Mouse (Mus musculus) inflammation-experienced regulatory T-cells, adult 6 months (primary cell): ENCODE measurements at regions not wholly inside any gene's neighbourhood (a gene's known extent, or its start where the extent isn't known, plus 50 kb on each side); places are given as distances from the start of the nearest gene placed in this dataset.
A peak's percentile ranks its signal among the peaks of the same experiment; 100 is the strongest.

ENCODE experiments used
- ATAC-seq: one replicate; pipeline ENCODE4 v1.8.0; 2017

GRCm38 (mm10) chr16:24137266-24138033 is 148.8 kb upstream of the Bcl6 start:
- no peak for ATAC-seq

GRCm38 (mm10) chr16:24136483-24137148 is 148.0 kb upstream of the Bcl6 start:
- no peak for ATAC-seq

DNA sequence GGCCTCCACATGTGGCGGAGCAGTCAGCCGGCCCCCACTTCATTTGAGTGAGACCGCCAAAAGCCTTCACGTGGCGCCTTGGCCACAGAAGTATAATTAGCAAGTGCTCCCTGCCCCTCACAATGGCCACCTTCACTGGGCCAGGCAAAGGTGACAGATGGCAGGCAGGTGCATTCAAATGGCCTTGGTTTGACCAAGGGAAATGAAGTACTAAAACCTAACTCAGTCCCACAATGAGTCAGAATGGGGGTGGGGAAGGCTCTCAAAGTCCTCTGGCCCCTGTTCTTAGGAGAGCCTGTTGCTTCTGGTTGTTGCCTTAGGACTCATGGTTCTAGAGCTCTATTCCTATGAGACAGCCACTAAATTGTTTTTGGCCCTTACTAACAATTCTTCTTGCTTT is 147.2 kb upstream of the Bcl6 start:
- ATAC-seq = no peak

GRCm38 (mm10) chr16:24135351-24135750 is 146.7 kb upstream of the Bcl6 start:
- ATAC-seq = no peak

- no peak for ATAC-seq
Measured at GRCm38 (mm10) chr16:24134486-24135050, 145.9 kb upstream of the Bcl6 start.

GRCm38 (mm10) chr16:24130646-24131045 is 142.0 kb upstream of the Bcl6 start:
- no peak for ATAC-seq

DNA sequence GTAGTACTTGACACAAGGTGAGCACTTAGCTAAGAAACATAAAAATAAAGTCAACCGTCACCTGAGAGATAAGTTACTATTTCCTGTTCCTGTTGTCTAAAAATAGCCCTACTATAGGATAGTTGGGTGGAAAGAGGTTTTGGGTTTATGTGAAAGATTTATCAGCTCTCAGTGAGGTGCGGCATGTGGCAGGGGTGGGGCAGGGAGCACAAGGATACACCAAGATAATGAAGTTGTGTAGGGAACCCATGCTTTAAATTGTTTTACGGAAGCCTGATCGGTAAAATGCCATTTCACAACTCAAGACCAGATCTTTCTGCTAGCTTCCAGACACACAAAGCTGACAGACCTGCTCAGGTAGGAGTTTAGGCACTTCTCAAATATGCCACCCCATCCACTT is 141.0 kb upstream of the Bcl6 start:
- ATAC-seq = no peak

- no peak for ATAC-seq
Measured at GRCm38 (mm10) chr16:24128566-24128965, 139.9 kb upstream of the Bcl6 start.

GRCm38 (mm10) chr16:24124766-24125165 is 136.1 kb upstream of the Bcl6 start:
- ATAC-seq = no peak

GRCm38 (mm10) chr16:24124083-24124482 is 135.4 kb upstream of the Bcl6 start:
- ATAC-seq = no peak

GRCm38 (mm10) chr16:24121633-24122032 is 133.0 kb upstream of the Bcl6 start:
- ATAC-seq = no peak

DNA sequence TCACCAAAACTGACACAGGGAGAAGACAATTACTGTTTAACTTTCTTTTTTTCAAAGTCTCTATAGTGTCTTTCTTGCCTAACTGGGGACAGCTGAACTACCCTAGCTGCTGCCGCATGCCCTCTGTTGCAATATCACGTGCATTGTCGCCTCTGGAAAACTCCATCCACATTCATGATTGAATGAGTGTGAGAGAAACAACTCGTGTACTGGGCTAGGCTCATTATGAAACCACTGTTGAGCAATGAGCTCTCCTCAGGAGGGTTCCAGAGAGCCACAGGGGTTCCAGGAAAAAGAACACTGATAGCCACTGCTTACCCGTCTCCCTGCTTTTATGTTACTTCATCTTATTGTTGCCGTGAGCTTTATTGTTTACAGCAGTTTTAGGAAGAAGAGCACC is 132.2 kb upstream of the Bcl6 start:
- no peak for ATAC-seq

- ATAC-seq = no peak
Measured at GRCm38 (mm10) chr16:24118487-24118886, 129.8 kb upstream of the Bcl6 start.

DNA sequence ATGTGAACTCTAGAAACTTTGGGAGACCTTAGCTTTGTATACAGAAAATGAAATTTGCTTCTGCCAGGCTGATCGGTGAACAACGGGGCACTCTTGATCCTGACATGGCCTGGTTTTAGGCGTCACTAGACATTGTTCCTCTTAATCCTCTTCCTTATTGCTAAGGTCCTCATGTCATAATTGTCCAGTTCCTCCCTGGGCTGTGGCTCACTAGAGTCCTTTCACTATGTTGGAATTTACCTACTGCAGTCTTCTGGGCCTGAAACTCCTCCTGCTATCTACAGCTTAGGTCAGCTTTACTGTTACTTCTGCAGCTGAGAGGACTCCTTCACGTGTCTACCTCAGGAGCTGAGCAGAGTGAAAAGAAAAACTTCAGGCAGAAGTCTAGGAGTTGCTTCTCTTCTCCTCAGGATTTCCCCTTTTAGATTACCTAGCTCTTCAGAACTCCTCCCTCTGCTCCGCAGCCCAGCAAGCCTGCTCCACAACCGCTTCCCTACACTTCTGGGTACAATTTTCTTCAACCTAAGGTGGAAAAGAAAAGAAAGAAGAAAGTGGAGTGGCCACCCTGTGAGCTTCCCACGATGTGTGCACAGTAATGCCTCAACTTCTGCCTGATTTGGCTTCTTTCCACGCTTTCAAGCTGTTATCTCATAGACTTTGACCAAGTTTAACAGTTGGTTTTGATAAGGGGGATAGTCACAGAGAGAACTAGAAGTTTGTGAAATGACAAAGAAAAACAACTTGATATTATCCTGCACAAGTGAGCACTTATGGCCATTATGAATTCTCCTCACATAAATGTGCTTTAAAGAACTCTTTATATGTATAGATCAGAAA is 114.4 kb upstream of the Bcl6 start:
- ATAC-seq = no peak

DNA sequence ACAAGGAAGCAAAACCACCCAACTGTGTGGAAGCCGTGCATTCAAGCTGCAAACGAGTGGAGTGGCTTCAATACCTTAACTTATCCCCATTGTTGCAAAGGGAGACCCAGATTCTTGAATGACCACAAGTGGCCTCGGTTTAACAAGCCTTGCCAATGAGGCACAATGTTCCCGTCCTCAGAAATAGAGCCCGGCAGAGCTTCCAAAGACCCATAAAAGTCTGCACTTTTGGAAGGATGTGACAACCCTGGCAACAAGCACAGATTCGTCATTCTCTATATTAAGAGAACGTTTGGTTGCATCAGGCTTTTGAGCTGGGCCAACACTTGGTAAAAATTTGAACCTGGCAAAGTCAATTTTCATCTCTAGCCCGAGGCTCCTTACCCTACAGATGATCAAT is 108.9 kb upstream of the Bcl6 start:
- no peak for ATAC-seq

DNA sequence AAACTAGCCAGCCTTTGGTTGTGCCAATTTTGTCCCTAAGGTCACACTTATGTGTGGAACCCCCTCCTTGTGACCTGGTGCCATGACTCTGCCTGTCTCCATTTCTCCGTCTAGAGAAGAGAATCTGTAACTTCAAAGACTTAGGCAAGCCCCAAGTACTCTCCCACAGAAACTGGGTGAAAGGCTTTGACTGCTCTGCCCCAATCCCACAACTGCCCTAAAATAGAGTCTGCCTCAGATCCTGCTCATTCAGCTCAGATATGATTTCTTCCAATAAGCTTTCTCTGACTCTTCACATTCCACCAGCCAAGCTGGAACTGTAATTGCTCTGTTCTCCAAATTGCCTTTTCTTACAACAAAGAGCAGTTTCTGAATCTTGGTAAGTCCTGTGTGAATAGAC is 107.4 kb upstream of the Bcl6 start:
- ATAC-seq = no peak

DNA sequence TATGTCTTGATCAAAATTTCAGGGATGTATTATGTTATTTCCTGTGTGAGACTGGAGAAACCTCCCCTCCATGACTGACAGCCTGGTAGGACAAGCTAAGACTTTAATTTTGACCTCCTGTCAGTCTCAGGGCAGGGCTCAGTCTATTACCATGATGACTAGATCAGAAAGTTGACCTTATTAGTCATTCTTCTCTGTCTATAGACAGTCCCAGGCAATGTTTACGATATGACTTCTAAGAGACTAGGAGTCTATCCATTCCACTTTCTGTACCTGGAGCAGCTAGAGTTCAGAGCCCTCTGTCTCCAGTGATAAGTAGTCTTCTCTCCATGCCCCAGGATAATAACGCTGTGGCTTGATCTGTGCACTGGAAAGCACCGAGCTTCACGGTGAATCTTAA is 107.0 kb upstream of the Bcl6 start:
- no peak for ATAC-seq

- no peak for ATAC-seq
Measured at GRCm38 (mm10) chr16:24094566-24094965, 105.9 kb upstream of the Bcl6 start.

DNA sequence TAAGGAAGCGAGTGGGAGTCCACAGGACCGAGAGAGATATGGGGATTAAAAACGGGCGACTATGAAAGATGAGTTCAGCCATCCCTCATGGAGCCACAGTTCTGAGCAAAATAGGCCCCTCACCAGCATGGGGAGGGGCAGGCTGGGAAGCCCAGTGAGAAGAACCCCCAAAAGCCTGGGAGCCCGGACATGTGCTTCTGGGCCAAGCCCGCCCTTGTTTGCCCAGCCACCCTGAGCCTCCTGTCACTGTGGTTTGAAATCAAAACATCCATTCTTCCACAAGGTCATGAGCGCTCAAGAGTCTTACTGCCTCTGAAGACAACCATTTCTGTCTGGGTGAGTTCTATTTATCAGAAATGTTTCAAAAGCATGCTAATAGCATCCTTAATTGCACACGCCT is 105.0 kb upstream of the Bcl6 start:
- ATAC-seq = no peak

DNA sequence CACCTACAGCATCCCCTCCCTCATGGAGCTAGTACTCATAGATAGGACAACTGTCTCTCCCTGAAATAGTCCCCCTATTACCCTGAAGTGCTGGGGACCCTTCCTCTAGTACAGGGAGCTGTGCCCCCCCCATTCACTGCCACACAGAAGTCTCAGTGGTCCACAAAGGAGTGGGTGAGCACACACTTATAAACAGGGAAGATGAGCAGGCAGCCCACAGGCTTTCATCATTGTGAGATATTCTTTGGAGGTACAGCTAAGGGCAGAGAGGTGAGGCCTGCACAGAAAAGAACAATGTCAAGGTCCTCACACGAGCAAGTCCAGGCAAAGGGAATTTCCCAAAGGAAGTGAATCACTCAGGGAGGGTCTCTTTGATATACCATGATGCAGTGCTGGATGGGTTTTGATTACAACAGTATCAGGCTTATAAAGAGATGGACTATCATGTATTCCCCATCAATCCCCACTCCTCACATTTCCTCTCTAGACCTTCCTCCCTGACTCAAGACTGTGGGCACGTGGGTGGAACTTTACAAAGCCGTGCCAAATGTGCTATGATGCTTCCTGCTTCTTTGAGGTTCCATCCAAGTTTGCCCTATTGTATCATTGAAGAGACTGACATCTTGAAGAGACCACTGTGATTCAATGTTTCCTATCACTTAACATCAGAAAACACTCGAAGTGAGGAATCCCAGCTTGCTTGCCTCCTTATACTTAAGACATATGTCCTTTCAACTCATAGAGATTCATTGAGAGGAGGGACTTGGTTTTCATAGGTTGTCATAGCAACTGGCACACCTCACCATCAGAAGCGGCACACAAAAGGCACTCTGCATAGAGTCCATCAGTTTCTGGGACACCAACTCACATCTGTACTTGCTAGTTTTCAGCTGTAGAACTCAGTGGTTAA is 104.2 kb upstream of the Bcl6 start:
- ATAC-seq = peak; percentile 74

DNA sequence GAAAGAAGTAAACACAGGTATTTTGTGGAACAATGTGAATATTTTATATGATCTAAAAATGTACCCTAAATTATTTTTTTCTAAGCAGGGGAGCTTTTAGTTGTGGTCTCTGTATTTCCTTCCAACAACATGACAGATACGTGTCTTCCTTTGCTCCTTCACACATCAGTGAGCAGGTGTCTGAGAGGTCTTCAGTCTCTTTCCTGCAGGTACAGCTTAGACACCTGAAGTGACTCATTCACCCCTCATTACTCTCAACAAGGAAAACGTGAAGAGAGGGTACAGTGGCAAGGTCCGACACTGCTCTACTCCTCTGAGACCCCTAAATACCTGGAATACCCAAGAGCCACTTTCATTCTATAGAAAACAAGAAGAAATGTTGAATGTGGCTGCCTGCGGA is 103.5 kb upstream of the Bcl6 start:
- ATAC-seq = peak; percentile 36

- no peak for ATAC-seq
Measured at GRCm38 (mm10) chr16:24090981-24091380, 102.3 kb upstream of the Bcl6 start.
